Mouse (Mus musculus): Measurements from ENCODE around the gene Rev3l. TPM values are rescaled to one million over a fixed set of nuclear protein-coding genes. Genes with fewer than 3 reads are reported as not detected.
A peak's percentile ranks its signal among the peaks of the same experiment; 100 is the strongest.

Rev3l gene
- polyA plus RNA-seq, 1 experiment from 2014 or later = 14.1 TPM

GRCm38 (mm10) chr10:39773940-39774726 lies 42.2 kb downstream of the Rev3l start:
- no peak overlapping the region for H3K4me3 ChIP-seq (replicated peaks; ENCODE audit: low read depth, low read length)
- no peak overlapping the region for H3K9ac ChIP-seq (ENCODE audit: low read depth, low read length)
- DNase-seq (ENCODE audit: low spot score) (no peak), ATAC-seq (replicated peaks; ENCODE audit: low FRiP score, low read depth) (no peak)
- H3K4me1 ChIP-seq (replicated peaks; ENCODE audit: insufficient read depth, low read length) = no peaks in the 10 kb centered on the region
- WGBS = 65% methylated on average over 9 of the region's 9 CpGs
- no peaks in the 10 kb centered on the region for H3K27me3 ChIP-seq (ENCODE audit: insufficient read depth, low read length)
- H3K4me2 ChIP-seq (ENCODE audit: low read length) = no peak overlapping the region
- no peaks in the 10 kb centered on the region for H3K36me3 ChIP-seq (ENCODE audit: insufficient read depth, low read length)
- no peak for TF ChIP-seq CTCF (IDR thresholded peaks at IDR 0.05; ENCODE audit: low read depth)
- H3K27ac ChIP-seq = no peak overlapping the region
- H3K9me3 ChIP-seq (replicated peaks; ENCODE audit: low read length) = no peaks in the 10 kb centered on the region

- Histone ChIP-seq H3K36me3 (ENCODE audit: insufficient read depth, low read length) (no peaks in the 10 kb centered on the region), H3K4me3 (replicated peaks; ENCODE audit: low read depth, low read length) (no peak overlapping the region), H3K9ac (ENCODE audit: low read depth, low read length) (no peak overlapping the region), H3K4me1 (replicated peaks; ENCODE audit: insufficient read depth, low read length) (no peaks in the 10 kb centered on the region), H3K27me3 (ENCODE audit: insufficient read depth, low read length) (no peaks in the 10 kb centered on the region), H3K27ac (no peak overlapping the region), H3K4me2 (ENCODE audit: low read length) (no peak overlapping the region), H3K9me3 (replicated peaks; ENCODE audit: low read length) (no peaks in the 10 kb centered on the region)
- TF ChIP-seq CTCF (IDR thresholded peaks at IDR 0.05; ENCODE audit: low read depth) = peak; percentile 29; the same call in 1 of the 2 replicates
- ATAC-seq (replicated peaks; ENCODE audit: low FRiP score, low read depth) (no peak), DNase-seq (ENCODE audit: low spot score) (no peak)
- 83% methylated on average over 3 of the region's 3 CpGs for whole genome bisulfite sequencing
These were observed 45.0 kb downstream of the Rev3l start for GRCm38 (mm10) chr10:39776927-39777326.

GRCm38 (mm10) chr10:39778305-39778704 lies 46.4 kb downstream of the Rev3l start:
- 78% methylated on average over 4 of the region's 4 CpGs for WGBS
- H3K9ac ChIP-seq (ENCODE audit: low read depth, low read length) = no peak overlapping the region
- no peak for ATAC-seq (replicated peaks; ENCODE audit: low FRiP score, low read depth)
- H3K4me1 ChIP-seq (replicated peaks; ENCODE audit: insufficient read depth, low read length) = no peaks in the 10 kb centered on the region
- no peak overlapping the region for H3K4me3 ChIP-seq (replicated peaks; ENCODE audit: low read depth, low read length)
- no peak overlapping the region for H3K27ac ChIP-seq
- H3K27me3 ChIP-seq (ENCODE audit: insufficient read depth, low read length) = no peaks in the 10 kb centered on the region
- H3K9me3 ChIP-seq (replicated peaks; ENCODE audit: low read length) = no peaks in the 10 kb centered on the region
- no peaks in the 10 kb centered on the region for H3K36me3 ChIP-seq (ENCODE audit: insufficient read depth, low read length)
- no peak for TF ChIP-seq CTCF (IDR thresholded peaks at IDR 0.05; ENCODE audit: low read depth)
- no peak overlapping the region for H3K4me2 ChIP-seq (ENCODE audit: low read length)
- no peak for DNase-seq (ENCODE audit: low spot score)

- Histone ChIP-seq H3K27ac (no peak overlapping the region), H3K4me2 (ENCODE audit: low read length) (no peak overlapping the region), H3K4me3 (replicated peaks; ENCODE audit: low read depth, low read length) (no peak overlapping the region), H3K9ac (ENCODE audit: low read depth, low read length) (no peak overlapping the region), H3K4me1 (replicated peaks; ENCODE audit: insufficient read depth, low read length) (no peaks in the 10 kb centered on the region), H3K27me3 (ENCODE audit: insufficient read depth, low read length) (no peaks in the 10 kb centered on the region), H3K36me3 (ENCODE audit: insufficient read depth, low read length) (no peaks in the 10 kb centered on the region), H3K9me3 (replicated peaks; ENCODE audit: low read length) (no peaks in the 10 kb centered on the region)
- DNase-seq (ENCODE audit: low spot score) (no peak), ATAC-seq (replicated peaks; ENCODE audit: low FRiP score, low read depth) (no peak)
- no peak for TF ChIP-seq CTCF (IDR thresholded peaks at IDR 0.05; ENCODE audit: low read depth)
- 91% methylated on average over 3 of the region's 3 CpGs for WGBS
These were observed 53.3 kb downstream of the Rev3l start for GRCm38 (mm10) chr10:39785241-39785640.

- no peak overlapping the region for H3K4me2 ChIP-seq (ENCODE audit: low read length)
- DNase-seq (ENCODE audit: low spot score) (no peak), ATAC-seq (replicated peaks; ENCODE audit: low FRiP score, low read depth) (no peak)
- no peak overlapping the region for H3K9ac ChIP-seq (ENCODE audit: low read depth, low read length)
- H3K36me3 ChIP-seq (ENCODE audit: insufficient read depth, low read length) = peaks cover 16% of the 10 kb centered on the region; the same call in 1 of the 2 replicates
- H3K27me3 ChIP-seq (ENCODE audit: insufficient read depth, low read length) = no peaks in the 10 kb centered on the region
- TF ChIP-seq CTCF (IDR thresholded peaks at IDR 0.05; ENCODE audit: low read depth) = no peak
- H3K4me1 ChIP-seq (replicated peaks; ENCODE audit: insufficient read depth, low read length) = no peaks in the 10 kb centered on the region
- no peak overlapping the region for H3K4me3 ChIP-seq (replicated peaks; ENCODE audit: low read depth, low read length)
- H3K27ac ChIP-seq = no peak overlapping the region
- WGBS = 84% methylated on average over 1 of the region's 1 CpGs
- no peaks in the 10 kb centered on the region for H3K9me3 ChIP-seq (replicated peaks; ENCODE audit: low read length)
These were observed 61.4 kb downstream of the Rev3l start for GRCm38 (mm10) chr10:39793295-39793694.

GRCm38 (mm10) chr10:39811507-39811906 lies 79.6 kb downstream of the Rev3l start:
- Histone ChIP-seq H3K9ac (ENCODE audit: low read depth, low read length) (no peak overlapping the region), H3K27ac (no peak overlapping the region), H3K4me2 (ENCODE audit: low read length) (no peak overlapping the region), H3K9me3 (replicated peaks; ENCODE audit: low read length) (no peaks in the 10 kb centered on the region), H3K27me3 (ENCODE audit: insufficient read depth, low read length) (no peaks in the 10 kb centered on the region), H3K4me1 (replicated peaks; ENCODE audit: insufficient read depth, low read length) (no peaks in the 10 kb centered on the region), H3K36me3 (ENCODE audit: insufficient read depth, low read length) (peaks cover 34% of the 10 kb centered on the region), H3K4me3 (replicated peaks; ENCODE audit: low read depth, low read length) (no peak overlapping the region)
- DNase-seq (ENCODE audit: low spot score) (peak; percentile 27), ATAC-seq (replicated peaks; ENCODE audit: low FRiP score, low read depth) (no peak)
- WGBS = 71% methylated on average over 3 of the region's 3 CpGs
- peak; percentile 56; the same call in 1 of the 2 replicates for TF ChIP-seq CTCF (IDR thresholded peaks at IDR 0.05; ENCODE audit: low read depth)
